Mouse (Mus musculus): Measurements from ENCODE around the gene Cep135. TPM values are rescaled to one million over a fixed set of nuclear protein-coding genes. Genes with fewer than 3 reads are reported as not detected.

Cep135 gene
- total RNA-seq (2021): 1 to 10 TPM; 7.2 to 8.5 TPM
- long read RNA-seq, partial matches to known transcripts: 0 of 1 reads
- long read RNA-seq, other reads (novel, unspliced or antisense): 1 of 1 reads

- peak; percentile 84 to 89 for DNase-seq (ENCODE audit: low spot score in 2 of 2)
Measured at GRCm38 (mm10) chr5:76588551-76589283, at the start of gene Cep135. TSS of gene Cep135 (plus strand) at chr5:76588698.

GRCm38 (mm10) chr5:76540181-76540580, 48.3 kb upstream of the Cep135 start:
- DNase-seq (ENCODE audit: low spot score in 2 of 2): no peak

GRCm38 (mm10) chr5:76540842-76541241, 47.7 kb upstream of the Cep135 start:
- DNase-seq (ENCODE audit: low spot score in 2 of 2): no peak

- no peak for DNase-seq (ENCODE audit: low spot score in 2 of 2)
Measured at GRCm38 (mm10) chr5:76543200-76543599, 45.3 kb upstream of the Cep135 start.

GRCm38 (mm10) chr5:76550426-76550825, 38.1 kb upstream of the Cep135 start:
- DNase-seq (ENCODE audit: low spot score in 2 of 2): no peak

- peak; percentile 72 to 78 for DNase-seq (ENCODE audit: low spot score in 2 of 2)
Measured at GRCm38 (mm10) chr5:76565321-76565720, 23.2 kb upstream of the Cep135 start.

GRCm38 (mm10) chr5:76574251-76574650, 14.2 kb upstream of the Cep135 start:
- DNase-seq (ENCODE audit: low spot score in 2 of 2): no peak

GRCm38 (mm10) chr5:76577026-76577425, 11.5 kb upstream of the Cep135 start:
- DNase-seq (ENCODE audit: low spot score in 2 of 2): no peak

- DNase-seq (ENCODE audit: low spot score in 2 of 2): no peak
Measured at GRCm38 (mm10) chr5:76585378-76585777, 3.1 kb upstream of the Cep135 start.

- DNase-seq (ENCODE audit: low spot score in 2 of 2): no peak
Measured at GRCm38 (mm10) chr5:76589311-76589710, 813 bp downstream of the Cep135 start.

- no peak for DNase-seq (ENCODE audit: low spot score in 2 of 2)
Measured at GRCm38 (mm10) chr5:76590009-76590408, 1.5 kb downstream of the Cep135 start.

GRCm38 (mm10) chr5:76591885-76592284, 3.4 kb downstream of the Cep135 start:
- no peak for DNase-seq (ENCODE audit: low spot score in 2 of 2)

GRCm38 (mm10) chr5:76609702-76610370, 21.3 kb downstream of the Cep135 start:
- DNase-seq (ENCODE audit: low spot score in 2 of 2): no peak

GRCm38 (mm10) chr5:76612867-76613499, 24.5 kb downstream of the Cep135 start:
- no peak for DNase-seq (ENCODE audit: low spot score in 2 of 2)

- peak; percentile 17 to 22 for DNase-seq (ENCODE audit: low spot score in 2 of 2)
Measured at GRCm38 (mm10) chr5:76615276-76615675, 26.8 kb downstream of the Cep135 start.

GRCm38 (mm10) chr5:76616196-76616747, 27.8 kb downstream of the Cep135 start:
- DNase-seq (ENCODE audit: low spot score in 2 of 2): no peak

GRCm38 (mm10) chr5:76618750-76619149, 30.3 kb downstream of the Cep135 start:
- peak; percentile 25 to 37 for DNase-seq (ENCODE audit: low spot score in 2 of 2)

GRCm38 (mm10) chr5:76623759-76624158, 35.3 kb downstream of the Cep135 start:
- no peak for DNase-seq (ENCODE audit: low spot score in 2 of 2)

GRCm38 (mm10) chr5:76627770-76628169, 39.3 kb downstream of the Cep135 start:
- no peak for DNase-seq (ENCODE audit: low spot score in 2 of 2)

GRCm38 (mm10) chr5:76634012-76634411, 45.5 kb downstream of the Cep135 start:
- no peak for DNase-seq (ENCODE audit: low spot score in 2 of 2)

- no peak for DNase-seq (ENCODE audit: low spot score in 2 of 2)
Measured at GRCm38 (mm10) chr5:76635592-76635991, 47.1 kb downstream of the Cep135 start.

GRCm38 (mm10) chr5:76642076-76642475, 53.6 kb downstream of the Cep135 start:
- DNase-seq (ENCODE audit: low spot score in 2 of 2): no peak

All from layer of hippocampus, postnatal 10 days (tissue).